Mouse (Mus musculus) right cerebral cortex, postnatal 36 days (tissue): ENCODE results near the gene Avpr1b.
"Not testable (repeated sequence)": the region's sequence is repeated elsewhere in the genome, so short reads cannot be mapped to it uniquely, and the experiment has no call there.

Experiments used
- DNase-seq, 2 experiments: peaks; one replicate each; pipeline ENCODE4 v3.0.0; 2022; ENCODE audit warnings: low spot score in 2 of 2, mixed read lengths in 1 of 2

The Avpr1b gene

GRCm38 (mm10) chr1:131598905-131599304, at the start of gene Avpr1b:
TSS of gene Avpr1b (plus strand) at chr1:131599239.
- no peak for DNase-seq

GRCm38 (mm10) chr1:131551956-131552355, 47.1 kb upstream of the Avpr1b start:
- no peak for DNase-seq

GRCm38 (mm10) chr1:131553428-131553827, 45.6 kb upstream of the Avpr1b start:
- DNase-seq, result no peak

- peak; percentile 76 to 79 for DNase-seq
Measured at GRCm38 (mm10) chr1:131555042-131555812, 43.8 kb upstream of the Avpr1b start.

- no peak for DNase-seq
Measured at GRCm38 (mm10) chr1:131560500-131560899, 38.5 kb upstream of the Avpr1b start.

GRCm38 (mm10) chr1:131562081-131562480, 37.0 kb upstream of the Avpr1b start:
- DNase-seq, result no peak

GRCm38 (mm10) chr1:131566056-131566455, 33.0 kb upstream of the Avpr1b start:
- DNase-seq, result not testable (repeated sequence)

GRCm38 (mm10) chr1:131569721-131570120, 29.3 kb upstream of the Avpr1b start:
- no peak for DNase-seq

- DNase-seq, result no peak
Measured at GRCm38 (mm10) chr1:131570391-131570790, 28.6 kb upstream of the Avpr1b start.

- DNase-seq, result no peak
Measured at GRCm38 (mm10) chr1:131573721-131574120, 25.3 kb upstream of the Avpr1b start.

- peak; percentile 14 to 30 for DNase-seq
Measured at GRCm38 (mm10) chr1:131578943-131579680, 19.9 kb upstream of the Avpr1b start.

- no peak for DNase-seq
Measured at GRCm38 (mm10) chr1:131580389-131580788, 18.6 kb upstream of the Avpr1b start.

- DNase-seq, result no peak
Measured at GRCm38 (mm10) chr1:131583598-131583997, 15.4 kb upstream of the Avpr1b start.

- peak; percentile 17 to 46 for DNase-seq
Measured at GRCm38 (mm10) chr1:131586836-131587235, 12.2 kb upstream of the Avpr1b start.

GRCm38 (mm10) chr1:131600314-131600713, 1.3 kb downstream of the Avpr1b start:
- DNase-seq, result no peak

- DNase-seq, result no peak
Measured at GRCm38 (mm10) chr1:131606719-131607118, 7.7 kb downstream of the Avpr1b start.

GRCm38 (mm10) chr1:131612556-131613155, 13.6 kb downstream of the Avpr1b start:
- DNase-seq, result peak in 1 of 2 experiments; percentile 20

- DNase-seq, result peak; percentile 49 to 53
Measured at GRCm38 (mm10) chr1:131613361-131614133, 14.5 kb downstream of the Avpr1b start.

- no peak for DNase-seq
Measured at GRCm38 (mm10) chr1:131614641-131615040, 15.6 kb downstream of the Avpr1b start.

- no peak for DNase-seq
Measured at GRCm38 (mm10) chr1:131616131-131616530, 17.1 kb downstream of the Avpr1b start.

- no peak for DNase-seq
Measured at GRCm38 (mm10) chr1:131616546-131617220, 17.6 kb downstream of the Avpr1b start.
